Mouse (Mus musculus) heart, embryonic 11.5 days (tissue): ENCODE data around the gene Npff. TPM values are rescaled to one million over a fixed set of nuclear protein-coding genes. Genes with fewer than 3 reads are reported as not detected.

Experiments
- ATAC-seq: fragments of 200-750 bp; cut with Nextera tagmentation; replicated peaks from 2 replicates; pipeline ENCODE4 v1.8.0; 2017; ENCODE audit warnings: moderate library complexity; ENCODE audit not compliant: insufficient number of reproducible peaks, low FRiP score, low TSS enrichment
- H3K27ac ChIP-seq: fragments of 300-500 bp; sonication (generic); 2 replicates; pipeline ENCODE4 v1.5.1; 2014; ENCODE audit warnings: mild to moderate bottlenecking, low read depth, low read length
- H3K27me3 ChIP-seq: fragments of 300-500 bp; sonication (generic); 2 replicates; pipeline ENCODE4 v1.6.1; 2014; ENCODE audit warnings: mild to moderate bottlenecking, low read length, mixed read lengths; ENCODE audit not compliant: control insufficient read depth, insufficient read depth
- H3K36me3 ChIP-seq: fragments of 300-500 bp; sonication (generic); 2 replicates; pipeline ENCODE4 v1.6.1; 2014; ENCODE audit warnings: mild to moderate bottlenecking, low read length, moderate library complexity, mixed read lengths; ENCODE audit not compliant: control insufficient read depth, insufficient read depth
- H3K4me1 ChIP-seq: fragments of 300-500 bp; sonication (generic); 2 replicates; pipeline ENCODE4 v1.6.1; 2014; ENCODE audit warnings: low read length; ENCODE audit not compliant: control insufficient read depth, insufficient read depth
- H3K4me2 ChIP-seq: fragments of 300-500 bp; sonication (generic); 2 replicates; pipeline ENCODE4 v1.6.1; 2014; ENCODE audit warnings: mild to moderate bottlenecking, moderate library complexity
- H3K4me3 ChIP-seq: fragments of 300-500 bp; sonication (generic); 2 replicates; pipeline ENCODE4 v1.5.1; 2014; ENCODE audit warnings: low read depth, low read length
- H3K9ac ChIP-seq: fragments of 300-500 bp; sonication (generic); 2 replicates; pipeline ENCODE4 v1.6.1; 2014; ENCODE audit warnings: mild to moderate bottlenecking, low read depth, low read length, moderate library complexity
- H3K9me3 ChIP-seq: fragments of 300-500 bp; sonication (generic); replicated peaks from 2 replicates; pipeline ENCODE4 v1.6.1; 2016; ENCODE audit warnings: low read length; ENCODE audit not compliant: control insufficient read depth
- WGBS: fragments of 180-500 bp; shearing (Covaris S2); extraction: QIAGEN DNeasy Blood & Tissue Kit; methylation state at CpG from one replicate; pipeline ENCODE4 v1.1.7; 2014; ENCODE audit not compliant: insufficient replicate concordance; 5-methylcytosine and 5-hydroxymethylcytosine counted together
- polyA plus RNA-seq: library from polyadenylated mRNA; unstranded; fragments of >200 nt; fragmentation: Nextera tagmentation; extraction: Ambion mirVana; gene quantifications from 2 replicates; pipeline ENCODE4 v1.2.1, GENCODE M21; 2014

Npff gene
- polyA plus RNA-seq: 0.68 and 1.2 TPM in 2 replicates

DNA sequence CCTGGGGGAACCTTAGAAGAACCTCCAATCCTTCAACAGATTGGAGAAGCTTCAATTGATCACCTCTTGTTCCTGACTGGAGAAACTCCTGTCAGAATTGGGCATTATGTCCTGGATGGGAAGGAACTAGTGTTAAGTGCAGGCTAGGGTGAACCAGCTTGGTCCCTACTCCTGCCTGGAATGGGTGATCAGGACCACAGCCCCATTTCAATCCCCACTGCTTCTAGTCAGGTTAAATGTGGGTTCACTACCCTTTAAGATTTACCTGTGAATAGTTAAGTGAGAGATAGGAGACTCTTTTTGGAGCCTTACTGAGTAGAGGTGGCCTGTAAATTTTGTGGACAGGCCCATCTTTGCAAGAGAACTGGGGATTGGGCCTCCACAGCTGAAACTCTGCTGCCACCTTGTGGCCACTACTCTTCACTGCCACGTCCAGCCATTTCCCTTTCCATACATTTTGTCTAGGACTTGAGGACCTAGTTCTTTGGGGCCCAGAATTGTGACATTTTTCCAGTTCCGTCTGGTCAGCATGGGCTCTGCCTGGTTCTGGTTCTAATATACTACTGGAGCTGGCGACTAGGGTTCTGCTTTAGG, at the start of gene Npff:
Gene Npff, minus strand, starts transcription at position 51 of the 594 bp plus-strand sequence.
- WGBS: 8% methylated on average over 3 of the region's 3 CpGs
- no peak within 1 kb of the TSS for H3K4me2 ChIP-seq
- peaks cover 9% of the 10 kb centered on the region for H3K4me1 ChIP-seq
- no peak within 1 kb of the TSS for H3K4me3 ChIP-seq
- peaks cover 14% of the 10 kb centered on the region; the same call in 1 of the 2 replicates for H3K36me3 ChIP-seq
- H3K27ac ChIP-seq: no peak within 1 kb of the TSS
- no peaks in the 10 kb centered on the region for H3K27me3 ChIP-seq
- no peak for ATAC-seq
- no peak within 1 kb of the TSS for H3K9ac ChIP-seq
- H3K9me3 ChIP-seq: no peaks in the 10 kb centered on the region

DNA sequence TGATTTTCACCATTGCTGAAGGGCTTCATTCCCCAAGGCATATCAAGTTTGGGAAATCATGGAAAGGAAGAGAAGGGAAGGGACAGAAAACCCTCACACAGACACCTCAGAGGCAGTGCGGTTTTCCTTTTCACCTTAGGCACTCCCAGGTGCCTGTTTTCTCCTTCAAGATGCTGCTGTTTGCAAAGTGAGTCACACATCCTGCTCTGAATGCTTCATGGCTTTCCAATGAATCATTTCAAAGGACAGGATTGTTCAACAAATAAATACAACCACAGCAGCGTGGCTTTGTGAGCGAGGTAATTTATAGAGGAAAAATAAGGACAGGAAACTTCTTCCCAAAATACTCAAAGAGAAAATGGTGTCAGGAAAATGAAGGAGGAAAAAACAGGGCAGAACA, 47.3 kb upstream of the Npff start:
- no peak overlapping the region for H3K4me3 ChIP-seq
- no peaks in the 10 kb centered on the region for H3K9me3 ChIP-seq
- no peaks in the 10 kb centered on the region for H3K27me3 ChIP-seq
- H3K4me1 ChIP-seq: no peaks in the 10 kb centered on the region
- WGBS: 69% methylated on average over 3 of the region's 3 CpGs
- H3K9ac ChIP-seq: no peak overlapping the region
- H3K36me3 ChIP-seq: no peaks in the 10 kb centered on the region; the same call in 1 of the 2 replicates
- H3K4me2 ChIP-seq: no peak overlapping the region
- no peak for ATAC-seq
- no peak overlapping the region for H3K27ac ChIP-seq

DNA sequence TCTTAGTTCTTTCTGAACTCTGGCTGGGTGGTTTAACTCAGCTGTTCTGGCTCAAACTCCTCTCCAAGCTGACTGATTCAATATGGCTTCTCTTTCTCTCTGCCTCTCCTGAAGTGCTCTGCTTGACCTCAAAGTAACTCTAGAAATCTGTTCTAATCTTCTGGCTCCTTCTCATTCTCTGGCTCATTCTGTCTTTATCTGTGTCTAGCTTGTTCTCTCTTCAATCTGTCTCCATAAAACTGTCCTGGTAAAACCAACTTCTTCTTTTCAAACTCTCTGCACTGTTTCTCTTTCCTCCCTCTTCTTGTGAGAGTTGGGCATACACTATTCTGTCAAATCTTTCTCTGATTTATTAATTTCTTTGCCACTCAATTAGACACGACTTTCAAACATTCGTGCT, 43.1 kb upstream of the Npff start:
- Histone ChIP-seq H3K4me1 (no peaks in the 10 kb centered on the region), H3K36me3 (no peaks in the 10 kb centered on the region; the same call in 1 of the 2 replicates), H3K9ac (no peak overlapping the region), H3K27ac (no peak overlapping the region), H3K9me3 (no peaks in the 10 kb centered on the region), H3K4me2 (no peak overlapping the region), H3K27me3 (no peaks in the 10 kb centered on the region), H3K4me3 (no peak overlapping the region)
- no peak for ATAC-seq
- 85% methylated on average over 2 of the region's 2 CpGs for WGBS

DNA sequence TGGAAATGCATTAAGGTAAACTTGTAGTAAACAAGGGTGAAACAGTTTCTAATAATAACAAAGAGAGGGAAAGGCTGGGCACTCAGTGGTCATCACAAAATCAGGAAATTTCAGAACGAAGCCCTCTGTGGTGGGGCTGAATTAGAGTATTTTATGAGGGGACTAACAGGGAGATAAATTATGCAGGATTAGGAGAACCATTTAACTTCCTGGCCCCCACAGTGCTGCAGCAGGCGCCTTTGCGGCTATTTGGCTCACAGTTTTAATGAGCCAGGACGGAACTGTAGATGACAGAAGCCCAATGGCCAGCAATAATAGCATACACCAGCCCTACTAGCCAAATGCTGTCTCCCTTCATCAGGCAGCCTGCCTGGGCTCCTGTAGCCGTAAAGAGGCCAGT, 38.9 kb upstream of the Npff start:
- ATAC-seq: no peak
- H3K9ac ChIP-seq: no peak overlapping the region
- no peaks in the 10 kb centered on the region for H3K27me3 ChIP-seq
- H3K4me1 ChIP-seq: no peaks in the 10 kb centered on the region
- no peak overlapping the region for H3K4me2 ChIP-seq
- no peak overlapping the region for H3K27ac ChIP-seq
- no peaks in the 10 kb centered on the region for H3K36me3 ChIP-seq
- no peaks in the 10 kb centered on the region for H3K9me3 ChIP-seq
- no peak overlapping the region for H3K4me3 ChIP-seq
- 92% methylated on average over 5 of the region's 5 CpGs for WGBS

DNA sequence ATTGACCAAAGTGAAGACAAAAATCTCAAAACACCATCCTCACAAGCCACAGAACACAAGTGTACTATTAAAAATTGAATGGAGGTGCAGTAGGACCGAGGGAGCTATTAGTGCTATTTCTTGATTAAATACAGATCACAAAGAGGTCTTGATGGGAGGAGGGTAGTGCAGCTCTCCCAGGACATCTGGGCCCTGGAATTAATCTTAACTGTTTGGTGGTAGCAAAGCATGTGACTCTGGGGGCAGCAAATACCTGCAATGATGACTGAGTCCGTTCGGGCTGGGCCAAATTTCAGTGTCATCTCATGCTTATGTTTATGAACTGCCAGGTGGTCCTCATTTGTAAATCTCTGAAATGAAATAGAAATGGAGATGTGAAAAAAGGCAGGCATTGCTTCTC, 38.3 kb upstream of the Npff start:
- no peak overlapping the region for H3K9ac ChIP-seq
- no peaks in the 10 kb centered on the region for H3K36me3 ChIP-seq
- no peak overlapping the region for H3K4me2 ChIP-seq
- no peaks in the 10 kb centered on the region for H3K9me3 ChIP-seq
- no peaks in the 10 kb centered on the region for H3K4me1 ChIP-seq
- 77% methylated on average over 3 of the region's 3 CpGs for WGBS
- H3K27me3 ChIP-seq: no peaks in the 10 kb centered on the region
- H3K4me3 ChIP-seq: no peak overlapping the region
- no peak for ATAC-seq
- no peak overlapping the region for H3K27ac ChIP-seq

DNA sequence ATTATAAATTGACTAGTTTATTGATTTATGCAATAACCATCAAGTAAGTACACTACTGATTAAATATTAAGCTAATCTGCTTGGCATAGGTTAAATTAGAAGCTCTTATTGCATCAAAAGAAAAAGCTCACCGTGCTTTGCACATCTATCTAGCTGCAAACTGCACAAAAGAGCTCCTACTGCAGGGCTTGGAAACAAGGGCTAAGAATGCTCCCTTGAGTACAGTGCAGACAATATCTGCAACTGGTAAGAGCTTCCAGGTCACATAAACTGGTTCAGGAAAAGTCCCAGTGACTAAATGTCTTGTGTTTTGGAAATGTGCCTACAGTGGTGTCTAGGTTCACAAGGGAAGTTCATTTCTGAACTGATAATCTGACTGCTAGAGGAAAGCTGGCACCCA, 37.7 kb upstream of the Npff start:
- Histone ChIP-seq H3K9me3 (no peaks in the 10 kb centered on the region), H3K27me3 (no peaks in the 10 kb centered on the region), H3K4me1 (no peaks in the 10 kb centered on the region), H3K9ac (no peak overlapping the region), H3K4me2 (no peak overlapping the region), H3K4me3 (no peak overlapping the region), H3K27ac (no peak overlapping the region), H3K36me3 (no peaks in the 10 kb centered on the region)
- 90% methylated on average over 1 of the region's 1 CpGs for WGBS
- no peak for ATAC-seq

DNA sequence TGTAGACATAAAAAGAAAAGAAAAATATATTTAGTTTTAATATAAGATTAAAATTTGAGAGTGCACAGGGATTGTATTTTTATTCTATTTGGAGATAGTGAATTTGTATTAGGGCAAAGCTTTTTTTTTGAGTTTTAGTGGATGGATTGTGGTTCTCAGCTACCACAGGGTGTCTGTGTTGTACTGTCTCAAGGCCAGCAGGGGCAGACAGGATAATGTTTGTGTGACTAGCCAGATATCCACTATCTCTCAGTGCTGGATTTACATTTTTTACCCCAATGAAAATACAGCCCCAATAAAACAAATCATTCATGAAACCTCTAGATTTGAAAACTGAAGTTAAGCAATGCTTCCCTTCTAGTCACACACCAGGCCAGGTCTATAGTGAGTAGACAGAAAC, 32.8 kb upstream of the Npff start:
- Histone ChIP-seq H3K4me2 (no peak overlapping the region), H3K36me3 (peaks cover 21% of the 10 kb centered on the region), H3K27ac (no peak overlapping the region), H3K9me3 (no peaks in the 10 kb centered on the region), H3K4me1 (no peaks in the 10 kb centered on the region), H3K27me3 (no peaks in the 10 kb centered on the region), H3K4me3 (no peak overlapping the region), H3K9ac (no peak overlapping the region)
- no peak for ATAC-seq

DNA sequence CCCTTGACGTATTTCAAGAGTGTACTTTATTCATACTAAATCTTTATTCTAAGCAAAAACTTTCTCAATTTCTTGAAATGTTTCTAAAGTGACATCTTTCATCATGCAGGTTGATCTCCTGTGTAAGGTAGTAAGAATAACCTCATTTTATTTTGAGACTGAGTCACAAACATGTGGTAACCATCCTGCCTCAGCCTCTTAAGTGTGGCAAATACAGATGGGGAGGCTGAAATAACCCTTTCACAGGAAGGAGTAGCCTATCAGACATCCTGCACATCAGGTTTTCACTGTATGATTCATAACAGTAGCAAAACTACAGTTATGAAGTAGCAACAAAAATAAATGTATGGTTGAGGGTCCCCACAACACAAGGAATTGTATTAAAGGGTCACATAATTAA, 30.8 kb upstream of the Npff start:
- Histone ChIP-seq H3K27ac (no peak overlapping the region), H3K9ac (no peak overlapping the region), H3K9me3 (no peaks in the 10 kb centered on the region), H3K27me3 (no peaks in the 10 kb centered on the region), H3K4me1 (no peaks in the 10 kb centered on the region), H3K4me2 (no peak overlapping the region), H3K36me3 (peaks cover 32% of the 10 kb centered on the region), H3K4me3 (no peak overlapping the region)
- 95% methylated on average over 1 of the region's 1 CpGs for WGBS
- ATAC-seq: no peak

DNA sequence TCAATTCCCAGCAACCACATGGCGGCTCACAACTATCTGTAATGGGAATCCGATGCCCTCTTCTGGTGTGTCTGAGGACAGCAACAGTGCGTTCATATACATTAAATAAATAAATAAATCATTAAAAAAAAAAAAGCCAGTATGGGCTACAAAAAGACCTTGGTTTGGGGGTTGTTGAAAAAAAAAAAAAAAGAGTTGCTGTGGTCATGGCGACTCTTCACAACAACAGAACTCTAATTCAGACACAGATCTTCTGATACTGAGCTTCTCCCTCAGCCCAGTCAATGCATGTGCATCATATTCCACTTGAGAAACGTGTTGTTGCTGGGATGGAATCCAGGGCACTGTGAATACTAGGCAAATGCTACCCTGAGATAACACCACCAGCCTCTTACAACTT, 27.9 kb upstream of the Npff start:
- ATAC-seq: no peak
- Histone ChIP-seq H3K27ac (no peak overlapping the region), H3K4me2 (no peak overlapping the region), H3K9ac (no peak overlapping the region), H3K4me3 (no peak overlapping the region), H3K4me1 (no peaks in the 10 kb centered on the region), H3K9me3 (no peaks in the 10 kb centered on the region), H3K27me3 (no peaks in the 10 kb centered on the region), H3K36me3 (peaks cover 32% of the 10 kb centered on the region)
- 90% methylated on average over 5 of the region's 5 CpGs for WGBS
